Mouse (Mus musculus) heart, adult 2 months (tissue): Measurements from ENCODE around the gene Rab5c. TPM values are rescaled to one million over a fixed set of nuclear protein-coding genes. Genes with fewer than 3 reads are reported as not detected.

ENCODE experiments used
- DNase-seq, 2 experiments: peaks; one replicate each; pipeline ENCODE4 v3.0.0; 2021
- H3K27ac ChIP-seq: fragments of 200-600 bp; 2 replicates; pipeline ENCODE4 v1.8.1; 2022
- H3K27me3 ChIP-seq: fragments of 200-500 bp; 2 replicates; pipeline ENCODE4 v1.6.1; 2012; ENCODE audit warnings: mild to moderate bottlenecking, low read length, inconsistent platforms, mixed read lengths; ENCODE audit not compliant: control insufficient read depth, insufficient read depth
- H3K36me3 ChIP-seq: fragments of 200-500 bp; 2 replicates; pipeline ENCODE4 v1.6.1; 2012; ENCODE audit warnings: low read length, inconsistent platforms; ENCODE audit not compliant: control insufficient read depth, insufficient read depth
- H3K4me1 ChIP-seq: fragments of 200-500 bp; 2 replicates; pipeline ENCODE4 v1.6.1; 2011; ENCODE audit warnings: low read length; ENCODE audit not compliant: control insufficient read depth, insufficient read depth
- H3K4me3 ChIP-seq: fragments of 200-600 bp; 2 replicates; pipeline ENCODE4 v1.8.1; 2022
- H3K79me2 ChIP-seq: fragments of 200-500 bp; replicated peaks from 2 replicates; pipeline ENCODE4 v1.6.1; 2012; ENCODE audit warnings: mild to moderate bottlenecking, inconsistent platforms, low read length, moderate library complexity, mixed read lengths; ENCODE audit not compliant: control insufficient read depth, insufficient read depth
- H3K9ac ChIP-seq: fragments of 200-500 bp; 2 replicates; pipeline ENCODE4 v1.6.1; 2012; ENCODE audit warnings: low read depth, mild to moderate bottlenecking, control low read depth, inconsistent platforms, low read length, mixed read lengths
- CTCF ChIP-seq: fragments of 200-600 bp; IDR thresholded peaks from 2 replicates; pipeline ENCODE4 v1.8.1; 2022; ENCODE audit warnings: antibody characterized with exemption, mild to moderate bottlenecking, moderate library complexity
- EP300 ChIP-seq: fragments of 200-500 bp; IDR thresholded peaks from 2 replicates; pipeline ENCODE4 v1.6.1; 2011; ENCODE audit warnings: low read depth, low read length, control low read depth; ENCODE audit not compliant: insufficient read depth
- POLR2A ChIP-seq: fragments of 200-500 bp; IDR thresholded peaks from 2 replicates; pipeline ENCODE4 v1.6.1; 2011; ENCODE audit warnings: mild to moderate bottlenecking, low read depth, low read length, control low read depth; ENCODE audit not compliant: insufficient read depth
- WGBS: fragments of 180-500 bp; shearing (Covaris S2); methylation state at CpG from one replicate; pipeline ENCODE4 v1.1.7; 2018; 5-methylcytosine and 5-hydroxymethylcytosine counted together
- intact Hi-C: fragments of 180-260 bp; cut with DNase I; formaldehyde crosslinking; loops from one replicate; pipeline ENCODE4 v1.15.1; 2025
- polyA plus RNA-seq: library from polyadenylated mRNA; depleted of rRNA; stranded (reverse); fragments of >200 nt; gene quantifications from 2 replicates; pipeline ENCODE4 v1.2.3, GENCODE M21; 2012
- total RNA-seq, 2 experiments: library from RNA; stranded (reverse); gene quantifications; 2 replicates each; pipeline ENCODE4 v1.2.3; 2021

Gene Rab5c
- total and polyA plus RNA-seq, 3 experiments = 53.0 to 69.3 (median 56.3) TPM

GRCm38 (mm10) chr11:100778069-100778468 is 40.1 kb upstream of the Rab5c start:
- TF ChIP-seq EP300 (no peak), POLR2A (no peak), CTCF (no peak)
- Histone ChIP-seq H3K4me3 (no peak overlapping the region), H3K27ac (no peak overlapping the region), H3K9ac (no peak overlapping the region), H3K36me3 (no peaks in the 10 kb centered on the region), H3K79me2 (no peaks in the 10 kb centered on the region), H3K27me3 (no peaks in the 10 kb centered on the region), H3K4me1 (peaks cover 2% of the 10 kb centered on the region)
- intact Hi-C loops = no loop called here
- no peak for DNase-seq
- WGBS = 67% methylated on average over 3 of the region's 3 CpGs

- Histone ChIP-seq H3K27me3 (no peaks in the 10 kb centered on the region), H3K79me2 (no peaks in the 10 kb centered on the region), H3K36me3 (no peaks in the 10 kb centered on the region), H3K4me1 (peaks cover 1% of the 10 kb centered on the region; the same call in 1 of the 2 replicates), H3K27ac (no peak overlapping the region), H3K9ac (no peak overlapping the region), H3K4me3 (no peak overlapping the region)
- intact Hi-C loops = no loop called here
- WGBS = 71% methylated on average over 10 of the region's 10 CpGs
- TF ChIP-seq POLR2A = no peak
- no peak for TF ChIP-seq EP300
- no peak for TF ChIP-seq CTCF
- DNase-seq = no peak
These were observed 37.9 kb upstream of the Rab5c start for GRCm38 (mm10) chr11:100775921-100776320.

- no peaks in the 10 kb centered on the region for H3K27me3 ChIP-seq
- 82% methylated on average over 4 of the region's 4 CpGs for WGBS
- peaks cover 3% of the 10 kb centered on the region for H3K4me1 ChIP-seq
- H3K36me3 ChIP-seq = no peaks in the 10 kb centered on the region
- no peaks in the 10 kb centered on the region for H3K79me2 ChIP-seq
- TF ChIP-seq EP300 (no peak), CTCF (no peak), POLR2A (no peak)
- no peak overlapping the region for H3K27ac ChIP-seq
- H3K9ac ChIP-seq = no peak overlapping the region
- intact Hi-C loops = no loop called here
- DNase-seq = no peak
- no peak overlapping the region for H3K4me3 ChIP-seq
These were observed 36.2 kb upstream of the Rab5c start for GRCm38 (mm10) chr11:100774261-100774660.

GRCm38 (mm10) chr11:100770646-100771408 is 32.8 kb upstream of the Rab5c start, which contains the start of gene Ghdc:
Ghdc (minus strand) TSS chr11:100770957.
- Histone ChIP-seq H3K36me3 (no peaks in the 10 kb centered on the region), H3K79me2 (no peaks in the 10 kb centered on the region), H3K27me3 (no peaks in the 10 kb centered on the region), H3K9ac (peak within 1 kb of the TSS; percentile 71), H3K27ac (peak within 1 kb of the TSS; percentile 94), H3K4me1 (peaks cover 3% of the 10 kb centered on the region), H3K4me3 (peak within 1 kb of the TSS; percentile 85)
- WGBS = 9% methylated on average over 17 of the region's 17 CpGs
- TF ChIP-seq POLR2A (peak; percentile 67), CTCF (no peak), EP300 (peak; percentile 56; the same call in 1 of the 2 replicates)
- DNase-seq = peak; percentile 89 to 90
- intact Hi-C loops = no loop called here

- WGBS = 42% methylated on average over 6 of the region's 6 CpGs
- Histone ChIP-seq H3K27ac (peak overlapping the region; percentile 94; the same call in 1 of the 2 replicates), H3K4me3 (peak overlapping the region; percentile 85), H3K79me2 (no peaks in the 10 kb centered on the region), H3K9ac (peak overlapping the region; percentile 66), H3K36me3 (no peaks in the 10 kb centered on the region), H3K4me1 (peaks cover 3% of the 10 kb centered on the region), H3K27me3 (no peaks in the 10 kb centered on the region)
- TF ChIP-seq EP300 (no peak), CTCF (0 out of 2 replicates have a peak, but pooled peaks have one; percentile 1)
- intact Hi-C loops = no loop called here
- DNase-seq = no peak
These were observed 32.0 kb upstream of the Rab5c start for GRCm38 (mm10) chr11:100769980-100770379.

GRCm38 (mm10) chr11:100767871-100768270 is 29.9 kb upstream of the Rab5c start:
- Histone ChIP-seq H3K27me3 (no peaks in the 10 kb centered on the region), H3K4me3 (no peak overlapping the region), H3K36me3 (no peaks in the 10 kb centered on the region), H3K9ac (no peak overlapping the region), H3K79me2 (no peaks in the 10 kb centered on the region), H3K4me1 (peaks cover 3% of the 10 kb centered on the region), H3K27ac (no peak overlapping the region)
- no peak for DNase-seq
- intact Hi-C loops = no loop called here
- 89% methylated on average over 5 of the region's 5 CpGs for WGBS
- TF ChIP-seq POLR2A = no peak
- no peak for TF ChIP-seq EP300
- TF ChIP-seq CTCF = no peak
